Mouse (Mus musculus): ENCODE results near the gene Nmrk1.

Gene Nmrk1

GRCm38 (mm10) chr19:18615680-18616240 lies 16.0 kb upstream of the Nmrk1 start:
- DNase-seq (ENCODE audit: low spot score) = no peak

- DNase-seq (ENCODE audit: low spot score) = no peak
These were observed 14.2 kb upstream of the Nmrk1 start for GRCm38 (mm10) chr19:18617504-18617903.

GRCm38 (mm10) chr19:18619060-18619459 lies 12.7 kb upstream of the Nmrk1 start:
- DNase-seq (ENCODE audit: low spot score) = no peak

GRCm38 (mm10) chr19:18619691-18620090 lies 12.1 kb upstream of the Nmrk1 start:
- DNase-seq (ENCODE audit: low spot score) = no peak

GRCm38 (mm10) chr19:18623894-18624293 lies 7.9 kb upstream of the Nmrk1 start:
- DNase-seq (ENCODE audit: low spot score) = no peak

GRCm38 (mm10) chr19:18629589-18629988 lies 2.2 kb upstream of the Nmrk1 start:
- DNase-seq (ENCODE audit: low spot score) = peak; percentile 62

- peak; percentile 47 for DNase-seq (ENCODE audit: low spot score)
These were observed 1.3 kb upstream of the Nmrk1 start for GRCm38 (mm10) chr19:18630221-18631119.

- peak; percentile 67 for DNase-seq (ENCODE audit: low spot score)
These were observed 548 bp upstream of the Nmrk1 start for GRCm38 (mm10) chr19:18631161-18631643.

GRCm38 (mm10) chr19:18632231-18633185 lies 758 bp downstream of the Nmrk1 start:
- DNase-seq (ENCODE audit: low spot score) = no peak

GRCm38 (mm10) chr19:18637954-18638353 lies 6.2 kb downstream of the Nmrk1 start:
- DNase-seq (ENCODE audit: low spot score) = no peak

GRCm38 (mm10) chr19:18638949-18639348 lies 7.2 kb downstream of the Nmrk1 start:
- no peak for DNase-seq (ENCODE audit: low spot score)

GRCm38 (mm10) chr19:18639552-18639951 lies 7.8 kb downstream of the Nmrk1 start:
- peak; percentile 12 for DNase-seq (ENCODE audit: low spot score)

- DNase-seq (ENCODE audit: low spot score) = no peak
These were observed 9.3 kb downstream of the Nmrk1 start for GRCm38 (mm10) chr19:18641001-18641400.

GRCm38 (mm10) chr19:18643411-18643810 lies 11.7 kb downstream of the Nmrk1 start:
- DNase-seq (ENCODE audit: low spot score) = no peak

- no peak for DNase-seq (ENCODE audit: low spot score)
These were observed 12.3 kb downstream of the Nmrk1 start for GRCm38 (mm10) chr19:18644084-18644483.

GRCm38 (mm10) chr19:18646397-18646796 lies 14.6 kb downstream of the Nmrk1 start:
- no peak for DNase-seq (ENCODE audit: low spot score)

GRCm38 (mm10) chr19:18646853-18647420 lies 15.2 kb downstream of the Nmrk1 start:
- no peak for DNase-seq (ENCODE audit: low spot score)

GRCm38 (mm10) chr19:18647775-18648557 lies 16.2 kb downstream of the Nmrk1 start:
- no peak for DNase-seq (ENCODE audit: low spot score)

- no peak for DNase-seq (ENCODE audit: low spot score)
These were observed 16.8 kb downstream of the Nmrk1 start for GRCm38 (mm10) chr19:18648558-18648945.

GRCm38 (mm10) chr19:18649955-18650354 lies 18.2 kb downstream of the Nmrk1 start:
- DNase-seq (ENCODE audit: low spot score) = no peak

- no peak for DNase-seq (ENCODE audit: low spot score)
These were observed 18.7 kb downstream of the Nmrk1 start for GRCm38 (mm10) chr19:18650473-18650872.

Data from urinary bladder, postnatal 14 days (tissue).